Mouse (Mus musculus): ENCODE results near the gene Hoxa5. TPM values are rescaled to one million over a fixed set of nuclear protein-coding genes. Genes with fewer than 3 reads are reported as not detected.

Gene Hoxa5
- total RNA-seq, 2 experiments from 2014 or later, result not detected

DNA sequence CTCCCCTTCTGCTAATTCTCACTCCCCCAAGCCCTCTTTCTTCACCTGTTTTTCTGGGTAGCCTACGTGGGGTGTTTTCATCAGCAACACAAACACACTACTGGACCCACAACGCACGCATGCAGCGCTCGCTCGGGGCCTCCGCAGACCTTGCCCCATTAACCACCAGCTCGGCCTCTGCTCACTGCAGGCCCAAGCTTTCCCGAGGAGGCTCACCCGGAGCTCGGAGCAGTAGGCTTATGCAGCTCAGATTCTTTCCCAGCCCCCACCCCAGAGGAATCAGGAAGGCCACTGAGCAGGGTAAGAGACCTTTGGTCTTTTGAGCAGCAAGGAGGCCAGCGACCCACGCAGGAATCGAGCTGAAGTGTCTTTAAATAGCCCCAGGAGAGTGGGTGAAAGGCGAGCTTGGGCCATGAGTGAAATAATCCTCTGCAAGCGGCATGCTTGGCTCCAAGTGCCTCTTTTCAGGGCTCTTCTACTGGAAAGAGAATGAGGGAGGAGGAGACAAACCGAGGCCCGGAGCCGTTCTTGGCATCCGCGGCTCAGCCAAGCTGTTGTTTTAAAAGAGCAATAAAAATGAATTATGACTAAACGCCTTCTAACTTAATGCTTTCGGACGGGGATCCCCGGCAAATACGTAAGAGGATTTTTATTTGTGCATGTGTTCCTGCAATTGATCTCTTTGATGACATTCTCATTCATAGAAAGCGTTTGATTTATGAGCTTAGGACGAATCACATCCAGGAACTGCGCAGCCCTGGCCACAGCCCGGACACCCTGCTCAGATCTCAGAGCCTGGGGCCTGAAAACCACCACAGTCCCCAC, 43.7 kb downstream of the Hoxa5 start:
- no peak for DNase-seq (ENCODE audit: low spot score in 2 of 2)
- no peak overlapping the region for H3K4me3 ChIP-seq

GRCm38 (mm10) chr6:52159979-52160378, 44.4 kb downstream of the Hoxa5 start:
- DNase-seq (ENCODE audit: low spot score in 2 of 2), result no peak
- TF ChIP-seq CTCF (conservative IDR thresholded peaks at IDR 0.05), result no peak
- Histone ChIP-seq H3K4me3 (no peak overlapping the region), H3K27ac (no peak overlapping the region)

More for the DNA sequence above, 43.7 kb downstream of the Hoxa5 start:
- no peak for TF ChIP-seq CTCF (conservative IDR thresholded peaks at IDR 0.05)
- H3K27ac ChIP-seq, result no peak overlapping the region

DNA sequence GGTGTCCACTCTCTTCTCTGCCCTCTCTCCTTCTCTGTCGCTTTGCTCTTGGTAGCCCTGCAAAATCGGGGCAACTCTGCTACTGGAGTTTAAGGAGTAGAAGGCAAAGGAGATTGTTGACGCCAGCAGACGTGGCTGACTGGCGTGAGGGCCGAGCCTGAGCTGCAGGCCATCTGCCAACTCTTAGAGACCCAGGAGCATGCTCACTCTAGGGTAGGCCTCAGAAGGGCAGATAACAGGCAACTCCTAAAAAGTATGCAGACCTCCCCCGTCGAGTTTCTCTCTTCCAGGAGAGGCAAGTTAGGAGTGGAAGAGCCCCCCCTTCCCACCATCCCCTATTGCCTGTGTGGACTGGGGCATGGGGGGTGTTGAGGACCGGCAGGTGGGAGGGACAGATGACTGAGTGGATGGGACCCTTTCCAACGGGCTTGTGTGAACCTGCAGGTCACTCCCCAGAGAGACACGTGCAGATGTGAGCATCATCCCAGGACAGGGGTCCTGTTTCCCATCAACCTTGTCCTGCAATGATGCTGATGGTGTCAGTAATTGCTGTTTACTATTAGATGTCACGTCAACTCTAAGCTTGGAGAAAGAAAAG, 45.1 kb downstream of the Hoxa5 start:
- TF ChIP-seq CTCF (conservative IDR thresholded peaks at IDR 0.05), result no peak
- DNase-seq (ENCODE audit: low spot score in 2 of 2), result no peak
- Histone ChIP-seq H3K4me3 (no peak overlapping the region), H3K27ac (no peak overlapping the region)

DNA sequence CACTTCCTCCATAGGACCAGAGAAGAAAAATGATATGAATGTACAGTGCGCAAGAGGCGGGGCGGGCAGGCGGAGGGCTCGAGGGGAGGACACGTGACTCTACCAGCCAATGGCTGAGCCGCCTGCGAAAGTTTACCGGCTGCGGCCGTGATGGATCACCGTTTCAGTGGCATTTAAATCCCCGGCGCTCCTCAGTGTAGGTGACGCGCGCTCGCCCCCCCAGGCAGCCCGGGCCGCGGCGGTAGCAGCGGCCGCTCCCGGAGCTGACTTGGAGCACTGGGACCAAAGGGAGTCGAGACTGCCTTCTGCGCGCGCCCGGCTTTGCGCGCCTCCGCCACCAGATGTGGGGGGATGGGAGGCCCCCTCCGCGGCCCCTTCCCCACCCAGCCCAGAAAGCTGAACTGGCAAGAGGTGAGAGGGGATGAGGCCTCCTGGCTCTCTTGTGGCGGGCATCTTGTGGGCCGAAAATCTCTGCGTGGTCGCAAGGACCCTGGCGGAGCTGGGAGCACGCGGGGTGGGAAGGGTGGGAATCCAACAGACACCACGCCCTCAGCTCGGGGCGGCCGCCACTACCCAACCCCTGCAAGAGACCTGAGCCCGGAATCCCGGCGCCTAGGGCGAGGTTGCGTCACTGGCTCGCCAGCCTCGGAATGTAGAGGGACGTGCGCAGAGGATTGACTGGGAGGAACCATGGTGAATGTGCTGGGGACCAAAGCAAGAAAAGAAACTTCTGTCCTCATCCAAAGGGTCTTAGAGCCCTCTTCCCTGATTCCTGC, 45.9 kb downstream of the Hoxa5 start, which contains the start of gene Hoxa1:
Gene Hoxa1 (minus strand): TSS at position 42 of the 776 bp plus-strand sequence.
- no peak for TF ChIP-seq CTCF (conservative IDR thresholded peaks at IDR 0.05)
- DNase-seq (ENCODE audit: low spot score in 2 of 2), result no peak
- H3K4me3 ChIP-seq, result peak within 1 kb of the TSS; percentile 43
- H3K27ac ChIP-seq, result no peak within 1 kb of the TSS

GRCm38 (mm10) chr6:52157466-52158275, 46.7 kb downstream of the Hoxa5 start:
- no peak for DNase-seq (ENCODE audit: low spot score in 2 of 2)
- Histone ChIP-seq H3K27ac (no peak overlapping the region), H3K4me3 (peak overlapping the region; percentile 43; the same call in 1 of the 2 replicates)
- no peak for TF ChIP-seq CTCF (conservative IDR thresholded peaks at IDR 0.05)

- no peak for TF ChIP-seq CTCF (conservative IDR thresholded peaks at IDR 0.05)
- Histone ChIP-seq H3K27ac (no peak overlapping the region), H3K4me3 (no peak overlapping the region)
- no peak for DNase-seq (ENCODE audit: low spot score in 2 of 2)
Observed at GRCm38 (mm10) chr6:52156551-52157200, 47.7 kb downstream of the Hoxa5 start.

GRCm38 (mm10) chr6:52155471-52155870, 48.9 kb downstream of the Hoxa5 start:
- DNase-seq (ENCODE audit: low spot score in 2 of 2), result no peak

DNA sequence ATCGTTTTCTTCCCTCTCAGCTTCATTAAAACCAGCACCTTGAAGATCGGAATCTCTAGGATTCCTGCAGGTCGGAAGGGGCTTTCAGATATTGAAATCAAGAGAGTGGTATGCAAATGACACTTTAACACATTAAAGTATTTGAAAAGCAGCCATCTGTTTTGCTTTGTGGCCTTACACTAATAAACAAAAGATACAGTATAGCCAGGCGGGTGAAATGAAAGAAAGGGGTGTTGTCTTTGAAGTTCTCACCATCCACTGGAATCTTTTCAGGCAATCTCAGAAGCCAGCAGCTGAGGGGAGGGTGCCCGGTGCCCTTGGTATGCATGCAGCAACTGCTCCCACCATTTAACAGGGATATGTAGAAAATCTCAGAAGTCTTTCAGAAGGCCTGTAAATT, 50.3 kb downstream of the Hoxa5 start:
- no peak for TF ChIP-seq CTCF (conservative IDR thresholded peaks at IDR 0.05)
- DNase-seq (ENCODE audit: low spot score in 2 of 2), result no peak
- H3K27ac ChIP-seq, result no peak overlapping the region
- H3K4me3 ChIP-seq, result no peak overlapping the region

More at GRCm38 (mm10) chr6:52155471-52155870, 48.9 kb downstream of the Hoxa5 start:
- no peak for TF ChIP-seq CTCF (conservative IDR thresholded peaks at IDR 0.05)
- H3K4me3 ChIP-seq, result no peak overlapping the region
- no peak overlapping the region for H3K27ac ChIP-seq

GRCm38 (mm10) chr6:52153270-52153669, 51.1 kb downstream of the Hoxa5 start:
- Histone ChIP-seq H3K4me3 (no peak overlapping the region), H3K27ac (no peak overlapping the region)
- no peak for TF ChIP-seq CTCF (conservative IDR thresholded peaks at IDR 0.05)
- DNase-seq (ENCODE audit: low spot score in 2 of 2), result no peak

- TF ChIP-seq CTCF (conservative IDR thresholded peaks at IDR 0.05), result no peak
- no peak for DNase-seq (ENCODE audit: low spot score in 2 of 2)
- H3K4me3 ChIP-seq, result no peak overlapping the region
- H3K27ac ChIP-seq, result no peak overlapping the region
Observed at GRCm38 (mm10) chr6:52152226-52153193, 51.9 kb downstream of the Hoxa5 start.

Small RNAs within 50 kb of the gene (microRNA-seq; reads per million reads assigned to microRNA genes)
- gene Mir196b, result 2.9 reads per million in 2 experiments

Other genes with a start within 250 kb of the Hoxa5 start
- 10 to 100 TPM; 14.1 to 15.7 TPM for gene Skap2, start 192.0 kb downstream of the Hoxa5 start, total RNA-seq (2021)
- gene Hoxa1, start 46.3 kb downstream of the Hoxa5 start, total RNA-seq (2021), result not detected
- not detected for gene Hoxa2, start 39.8 kb downstream of the Hoxa5 start, total RNA-seq (2021)
- gene 5730596B20Rik, start 27.1 kb downstream of the Hoxa5 start, total RNA-seq (2021), result not detected
- gene Hoxa4, start 12.8 kb downstream of the Hoxa5 start, total RNA-seq (2021), result not detected
- not detected for gene Hoxa6, start 4.1 kb upstream of the Hoxa5 start, total RNA-seq (2021)
- not detected for gene Hoxa3, start 8.7 kb upstream of the Hoxa5 start, total RNA-seq (2021)
- gene Gm28308, start 8.8 kb upstream of the Hoxa5 start, total RNA-seq (2021), result not detected
- not detected for gene Hoxa7, start 17.3 kb upstream of the Hoxa5 start, total RNA-seq (2021)
- not detected for gene Hoxa9, start 26.5 kb upstream of the Hoxa5 start, total RNA-seq (2021)
- not detected for gene Hoxa10, start 36.3 kb upstream of the Hoxa5 start, total RNA-seq (2021)
- gene Hoxa11, start 41.2 kb upstream of the Hoxa5 start, total RNA-seq (2021), result not detected
- not detected for gene Hoxa13, start 56.3 kb upstream of the Hoxa5 start, total RNA-seq (2021)
- not detected for gene Evx1, start 108.9 kb upstream of the Hoxa5 start, total RNA-seq (2021)